Mouse (Mus musculus) adrenal gland (tissue): Measurements from ENCODE around the gene Birc5.
"Not testable (repeated sequence)": the region's sequence is repeated elsewhere in the genome, so short reads cannot be mapped to it uniquely, and the experiment has no call there.

Experiments used
- intact Hi-C: fragments of 180-260 bp; cut with DNase I; formaldehyde crosslinking; loops from one replicate; pipeline ENCODE4 v1.15.1; 2025

Birc5 gene

DNA sequence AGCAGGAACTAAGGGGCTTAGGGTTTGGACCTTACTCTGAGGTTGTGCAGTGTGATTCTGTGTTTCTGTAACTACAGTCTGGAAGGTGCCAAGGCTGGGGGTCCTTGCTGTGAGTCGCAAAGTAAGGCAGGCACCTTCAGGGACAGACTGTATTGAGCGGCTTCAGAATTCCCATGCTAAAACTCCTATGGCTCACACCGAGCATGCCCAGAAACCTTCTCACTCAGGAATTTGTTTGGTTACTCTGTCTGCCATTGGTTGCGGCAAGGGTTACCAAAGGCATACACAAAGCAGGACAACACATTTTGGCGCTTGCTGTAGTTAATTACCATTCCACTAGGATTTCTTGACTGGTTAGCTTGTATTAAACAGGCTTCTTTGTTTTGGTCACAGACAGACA, 22.9 kb upstream of the Birc5 start:
- intact Hi-C loops: loop anchor here (10.0 kb wide), 1 partner anchor 441 kb away; no protein-coding TSS in a partner anchor

- intact Hi-C loops: loop anchor here (10.0 kb wide), 1 partner anchor 442 kb away; no protein-coding TSS in a partner anchor
Measured at GRCm38 (mm10) chr11:117826916-117827315, 22.1 kb upstream of the Birc5 start.

DNA sequence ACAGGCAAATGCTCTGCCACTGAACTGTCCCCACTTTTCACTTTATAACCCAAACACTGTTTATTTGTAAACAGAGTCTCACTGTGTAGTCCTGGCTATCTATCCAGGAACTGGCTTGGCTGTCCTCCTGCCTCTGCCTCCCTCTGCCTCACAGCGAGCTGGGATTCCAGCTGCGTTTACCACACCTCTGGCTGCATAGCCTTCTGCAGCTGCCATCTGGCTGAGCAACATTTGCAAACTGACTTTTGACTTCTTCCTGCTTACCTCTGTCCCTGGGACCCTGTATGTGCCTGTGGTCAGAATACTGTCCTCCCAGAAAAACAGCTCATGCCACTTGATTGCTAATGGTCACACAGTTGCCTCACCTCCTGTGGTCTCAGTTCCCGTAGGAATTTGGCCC, 21.7 kb upstream of the Birc5 start:
- intact Hi-C loops: loop anchor here (10.0 kb wide), 1 partner anchor 443 kb away; no protein-coding TSS in a partner anchor

DNA sequence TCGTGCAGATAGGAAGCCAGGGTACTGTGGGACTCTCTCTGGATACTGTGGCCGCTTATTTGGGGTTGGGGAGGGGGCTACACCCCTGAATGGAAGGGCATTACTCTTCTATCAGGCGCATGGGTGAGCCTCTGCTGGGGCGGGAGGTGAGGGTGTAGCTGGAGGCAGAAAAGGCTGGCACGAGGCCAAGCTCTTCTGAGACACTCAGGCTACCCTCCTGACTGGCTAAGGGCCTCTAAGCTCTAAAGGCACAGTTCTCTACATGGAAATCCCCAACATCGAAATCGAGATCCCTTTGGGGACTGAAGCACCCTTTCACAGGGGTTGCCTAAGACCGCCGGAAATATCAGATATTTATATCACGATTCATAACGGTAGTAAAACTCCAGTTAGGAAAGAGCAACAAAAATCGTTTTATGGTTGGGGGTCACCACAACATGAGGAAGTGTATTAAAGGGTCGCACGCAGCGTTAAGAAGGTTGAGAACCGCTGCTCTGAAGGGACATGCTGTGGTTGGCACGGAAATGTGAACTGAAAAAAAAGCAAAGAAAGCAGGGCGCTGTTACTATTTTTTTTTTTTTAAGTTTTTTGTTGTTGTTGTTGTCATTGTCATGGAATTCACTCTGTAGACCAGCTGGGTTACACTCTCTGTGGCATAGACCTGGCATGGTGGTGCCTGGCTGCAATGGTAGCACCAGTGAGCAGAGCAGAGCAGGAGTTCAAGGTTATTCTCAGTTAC, 20.7 kb upstream of the Birc5 start:
- intact Hi-C loops: loop anchor here (10.0 kb wide), 1 partner anchor 444 kb away; no protein-coding TSS in a partner anchor

- intact Hi-C loops: loop anchor here (10.0 kb wide), 1 partner anchor 444 kb away; no protein-coding TSS in a partner anchor
Measured at GRCm38 (mm10) chr11:117828888-117829604, 20.0 kb upstream of the Birc5 start.

GRCm38 (mm10) chr11:117829671-117830215, 19.3 kb upstream of the Birc5 start:
- intact Hi-C loops: loop anchor here (10.0 kb wide), 1 partner anchor 445 kb away; no protein-coding TSS in a partner anchor

DNA sequence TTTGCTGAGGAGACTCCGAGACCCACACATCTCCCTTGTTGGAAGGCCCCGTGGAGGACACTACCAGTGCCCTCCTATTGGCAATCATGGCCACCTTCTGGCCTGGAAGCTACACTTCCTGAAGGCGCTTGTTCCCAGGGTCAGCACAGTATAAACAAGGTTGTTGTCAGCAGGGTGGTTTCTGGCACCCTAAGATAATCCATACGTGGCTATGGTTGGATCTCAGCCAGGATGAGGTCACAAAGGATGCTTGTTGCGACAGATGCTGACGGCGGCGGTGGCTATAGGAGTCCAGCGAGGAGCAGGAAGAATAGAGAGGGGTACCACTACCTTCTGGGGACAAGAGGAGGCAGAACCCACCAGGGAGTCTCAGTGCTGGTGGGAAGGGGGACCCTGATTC, 18.6 kb upstream of the Birc5 start:
- intact Hi-C loops: no loop called here

GRCm38 (mm10) chr11:117832086-117832969, 16.7 kb upstream of the Birc5 start:
- intact Hi-C loops: no loop called here

GRCm38 (mm10) chr11:117833509-117833908, 15.5 kb upstream of the Birc5 start:
- intact Hi-C loops: not testable (repeated sequence)

GRCm38 (mm10) chr11:117834086-117834485, 15.0 kb upstream of the Birc5 start:
- intact Hi-C loops: no loop called here

DNA sequence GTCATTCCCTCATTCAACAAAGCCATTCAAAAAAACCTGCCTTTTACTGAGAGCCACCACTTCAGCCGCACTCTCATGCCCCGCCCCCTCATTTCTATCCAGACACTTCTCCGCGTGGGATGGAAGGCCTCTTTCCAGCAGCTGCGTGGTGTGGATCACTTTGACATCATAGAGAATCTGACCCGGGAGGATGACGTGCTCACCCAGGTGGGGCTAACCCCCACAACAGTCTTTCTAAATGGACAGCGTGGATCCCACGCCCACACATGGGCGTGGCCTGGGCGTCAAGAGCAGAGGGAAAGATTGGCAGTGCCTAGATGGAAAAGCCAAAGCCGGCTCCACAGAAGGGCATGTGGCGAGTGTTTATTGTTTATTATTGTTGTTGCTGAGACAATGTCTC, 12.7 kb upstream of the Birc5 start:
- intact Hi-C loops: no loop called here

- intact Hi-C loops: no loop called here
Measured at GRCm38 (mm10) chr11:117838572-117838971, 10.5 kb upstream of the Birc5 start.

- intact Hi-C loops: no loop called here
Measured at GRCm38 (mm10) chr11:117839021-117839420, 10.0 kb upstream of the Birc5 start.

DNA sequence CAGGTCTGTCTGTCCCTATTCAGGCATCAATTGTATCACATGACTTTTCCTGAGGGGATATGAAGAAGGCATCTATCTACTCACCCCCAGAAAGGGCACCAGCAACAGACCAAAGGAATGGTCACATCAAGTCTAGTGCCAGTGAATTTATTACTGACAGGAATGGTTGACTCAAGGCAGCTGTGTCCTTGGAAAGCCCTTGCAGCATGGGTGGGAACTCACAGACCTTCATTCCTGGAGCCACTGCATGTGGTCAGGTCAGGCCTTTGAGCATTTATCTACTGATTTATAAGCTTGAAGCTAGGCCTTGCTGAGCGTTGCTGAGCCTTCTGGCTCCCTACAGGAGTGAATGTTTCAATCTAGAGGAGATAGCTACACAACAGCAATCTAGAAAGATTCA, 8.1 kb upstream of the Birc5 start:
- intact Hi-C loops: no loop called here

- intact Hi-C loops: no loop called here
Measured at GRCm38 (mm10) chr11:117843434-117843833, 5.6 kb upstream of the Birc5 start.

- intact Hi-C loops: no loop called here
Measured at GRCm38 (mm10) chr11:117844997-117845396, 4.1 kb upstream of the Birc5 start.

DNA sequence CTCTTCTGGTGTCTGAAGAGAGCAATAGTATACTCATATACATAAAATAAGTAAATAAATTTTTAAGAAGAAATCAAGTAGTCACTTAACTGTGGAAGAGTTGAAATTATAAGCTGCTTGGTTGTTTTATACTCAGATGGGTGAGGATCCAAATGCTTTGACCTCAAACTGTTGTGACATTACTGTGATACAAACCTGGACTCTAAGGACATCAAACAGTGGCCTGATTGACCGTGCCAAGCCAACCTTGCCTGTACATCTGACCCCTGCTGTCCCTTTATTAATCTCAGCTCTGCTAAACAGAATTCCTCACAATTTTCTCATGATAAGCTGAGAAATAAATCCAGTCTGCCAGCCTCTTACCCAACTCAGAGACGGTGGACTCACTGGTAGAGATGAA, 3.4 kb upstream of the Birc5 start:
- intact Hi-C loops: no loop called here

- intact Hi-C loops: no loop called here
Measured at GRCm38 (mm10) chr11:117846640-117847039, 2.4 kb upstream of the Birc5 start.

DNA sequence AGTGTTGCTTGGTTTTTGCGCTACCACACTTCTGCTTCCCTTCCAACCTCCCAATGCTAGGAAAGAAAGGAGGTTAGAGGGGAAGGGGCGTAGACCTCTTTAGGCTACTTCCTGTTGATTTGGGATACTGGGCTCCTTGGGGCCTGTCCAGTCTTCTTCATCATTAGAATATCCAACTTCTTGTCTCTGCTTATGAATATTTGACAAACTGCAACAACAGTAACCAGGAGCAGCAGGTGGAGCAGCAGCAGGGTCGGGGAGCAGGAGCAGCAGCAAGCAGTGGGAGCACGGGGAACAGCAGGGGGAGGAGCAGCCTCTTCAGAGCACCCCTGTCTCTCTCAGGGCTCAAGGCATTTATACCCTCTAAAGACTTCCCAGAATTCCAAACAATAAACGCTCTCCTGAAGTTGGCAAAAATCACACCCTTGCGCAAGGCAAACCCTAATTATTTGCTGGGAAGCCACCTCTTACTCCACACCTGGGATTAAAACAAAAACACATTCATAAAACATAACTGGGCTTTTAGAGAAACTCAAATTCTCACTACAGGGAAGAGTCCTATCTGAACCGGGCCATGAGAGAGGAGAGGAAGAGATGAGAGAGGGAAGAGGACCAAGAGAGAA, 1.3 kb upstream of the Birc5 start:
- intact Hi-C loops: no loop called here

DNA sequence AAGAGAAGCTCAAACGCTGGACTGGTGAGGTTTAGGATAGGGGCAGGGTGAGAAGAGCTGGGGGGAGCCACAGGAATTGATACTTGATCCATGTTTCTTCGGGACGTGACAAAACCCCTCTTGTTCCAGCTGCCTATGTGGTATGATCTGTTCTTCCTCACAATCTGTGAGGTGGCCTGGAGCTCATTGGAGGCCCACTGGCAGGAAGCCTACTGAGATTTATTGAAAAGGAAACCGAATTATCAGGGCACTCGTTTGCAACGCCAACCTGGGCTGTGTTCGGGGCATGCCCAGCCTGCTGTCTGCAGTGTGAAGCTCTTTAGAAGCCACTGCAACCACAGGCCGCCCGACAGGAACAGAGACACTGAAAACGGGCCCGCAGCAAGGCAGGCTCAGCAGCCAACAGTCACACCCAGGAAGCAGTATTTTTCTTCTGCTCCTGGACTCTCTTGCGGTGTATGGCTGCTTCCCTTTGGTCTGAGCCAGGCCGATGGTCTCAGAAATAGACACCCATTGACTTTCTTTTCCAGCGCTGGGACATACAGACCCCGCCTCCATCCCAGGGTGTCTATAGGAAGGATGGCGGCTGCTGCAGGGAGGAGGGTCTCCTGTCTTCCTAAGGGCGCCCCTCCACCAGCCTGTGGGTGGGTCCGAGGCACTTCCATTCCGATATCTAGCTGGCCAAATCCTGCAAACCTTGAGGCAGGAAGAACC, 623 bp upstream of the Birc5 start:
- intact Hi-C loops: no loop called here
